Mouse (Mus musculus): ENCODE measurements around the gene Ift140.

DNA sequence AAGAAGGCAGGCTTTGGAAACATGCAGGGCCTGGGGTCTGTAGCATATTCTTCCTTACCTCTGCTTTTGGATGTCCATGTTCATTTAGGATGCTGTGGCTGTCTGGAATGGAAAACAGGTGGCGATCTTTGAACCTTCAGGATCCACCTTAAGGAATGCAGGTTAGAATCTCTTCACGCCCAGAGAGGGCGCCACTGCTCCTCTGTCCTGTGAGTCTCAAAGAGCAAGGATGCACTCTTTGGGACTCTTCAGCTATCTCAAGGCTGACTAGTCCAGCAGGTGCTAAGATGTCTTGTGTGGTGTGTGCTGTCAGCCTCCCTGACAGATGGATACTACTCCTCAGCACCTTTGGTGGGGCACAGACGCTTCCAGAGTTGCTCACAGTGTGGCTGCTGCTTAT is 20.3 kb downstream of the Ift140 start:
- TF ChIP-seq CTCF (IDR thresholded peaks at IDR 0.05; ENCODE audit: borderline replicate concordance, extremely low read depth, insufficient read depth, insufficient read length) (peak; percentile 27; the same call in 1 of the 2 replicates), POLR2A (IDR thresholded peaks at IDR 0.05; ENCODE audit: borderline replicate concordance, extremely low read depth, insufficient read depth, insufficient read length, poor library complexity, severe bottlenecking) (no peak)
